Mouse (Mus musculus): ENCODE results near the gene Il16.

DNA sequence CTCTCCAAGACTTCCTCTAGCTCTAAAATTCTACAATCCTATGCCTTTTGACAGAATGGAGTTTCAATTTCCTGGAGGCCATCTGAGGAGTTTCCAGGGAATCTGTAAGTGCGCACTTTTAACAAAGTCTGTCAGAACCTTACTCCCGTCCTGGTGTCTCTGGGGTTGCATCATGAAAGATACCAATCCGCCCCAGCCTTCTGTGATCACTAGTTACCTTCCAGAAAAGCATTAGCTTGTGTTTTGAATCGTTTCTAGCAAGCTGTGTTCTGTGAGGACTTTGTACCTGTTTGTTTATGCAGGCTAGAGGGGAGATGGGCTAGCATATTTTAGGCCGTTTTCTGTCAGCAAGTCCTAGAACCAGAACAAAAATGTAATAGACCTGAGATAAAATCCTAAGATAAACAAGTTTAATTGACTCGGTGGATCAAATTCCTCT is 112.8 kb downstream of the Il16 start:
- TF ChIP-seq CTCF (IDR thresholded peaks at IDR 0.05; ENCODE audit: low read depth) (no peak), EP300 (IDR thresholded peaks at IDR 0.05; ENCODE audit: low read depth) (no peak)
